Mouse (Mus musculus) CH12.LX (cell line): ENCODE results near the gene Dscam. TPM values are rescaled to one million over a fixed set of nuclear protein-coding genes. Genes with fewer than 3 reads are reported as not detected.

Source experiments
- DNase-seq: peaks from one replicate; pipeline ENCODE4 v3.0.0-alpha.2; 2013; ENCODE audit errors: extremely low read depth
- H3K27ac ChIP-seq: 2 replicates; pipeline ENCODE4 v1.5.1; 2012; ENCODE audit warnings: low read depth, mild to moderate bottlenecking, control low read depth, moderate library complexity; ENCODE audit not compliant: insufficient read depth
- H3K27me3 ChIP-seq: replicated peaks from 2 replicates; pipeline ENCODE3; 2012; ENCODE audit warnings: inconsistent platforms
- H3K36me3 ChIP-seq, 2 experiments: replicated peaks in 1 of 2; 2 replicates each; pipeline versions ENCODE3 to v1.6.1; 2012; ENCODE audit warnings: inconsistent platforms in 1 of 2, low read length in 1 of 2, mild to moderate bottlenecking in 1 of 2, mixed read lengths in 1 of 2, moderate library complexity in 1 of 2; ENCODE audit not compliant: control insufficient read depth in 1 of 2, insufficient read depth in 1 of 2
- H3K4me1 ChIP-seq, 2 experiments: 2 replicates each; pipeline ENCODE4 v1.6.1; 2012; ENCODE audit warnings: inconsistent platforms in 1 of 2, moderate library complexity in 1 of 2; ENCODE audit not compliant: insufficient read depth in 2 of 2, control insufficient read depth in 1 of 2
- H3K4me2 ChIP-seq: 2 replicates; pipeline ENCODE4 v1.6.1; 2012; ENCODE audit warnings: low read depth, mild to moderate bottlenecking, control low read depth; ENCODE audit not compliant: poor library complexity, insufficient read depth, severe bottlenecking
- H3K4me3 ChIP-seq, 3 experiments: fragments of 150-350 bp in 1 of 3; sonication (generic) in 1 of 3; replicated peaks in 1 of 3; 2 replicates each; pipeline versions ENCODE3 to v1.5.1; 2011 to 2012; ENCODE audit warnings: low read depth in 2 of 3, low read length in 2 of 3, mild to moderate bottlenecking in 2 of 3, moderate library complexity in 2 of 3, control low read depth in 1 of 3, improper control_type of control experiment in 1 of 3, inconsistent platforms in 1 of 3, mixed read lengths in 1 of 3; ENCODE audit not compliant: poor library complexity in 1 of 3
- H3K79me2 ChIP-seq: replicated peaks from 2 replicates; pipeline ENCODE4 v1.6.1; 2012; ENCODE audit warnings: mild to moderate bottlenecking, moderate library complexity; ENCODE audit not compliant: control insufficient read depth, poor library complexity, insufficient read depth, severe bottlenecking; ENCODE audit errors: extremely low read depth
- H3K9ac ChIP-seq: 2 replicates; pipeline ENCODE4 v1.6.1; 2012; ENCODE audit warnings: low read depth, mild to moderate bottlenecking, control low read depth, moderate library complexity; ENCODE audit not compliant: insufficient read depth
- H3K9me3 ChIP-seq: replicated peaks from 2 replicates; pipeline ENCODE3; 2012; ENCODE audit warnings: low read length, inconsistent platforms, mixed read lengths
- CHD1 ChIP-seq: IDR thresholded peaks from 2 replicates; pipeline ENCODE4 v1.6.1; 2012; ENCODE audit warnings: low read depth, low read length, improper control_type of control experiment, inconsistent platforms
- CTCF ChIP-seq, 2 experiments: IDR thresholded peaks in 1 of 2; conservative IDR thresholded peaks in 1 of 2; 2 replicates each; pipeline ENCODE4 v1.5.1; 2011 to 2012; ENCODE audit warnings: low read depth in 2 of 2, low read length in 2 of 2, improper control_type of control experiment in 1 of 2, inconsistent platforms in 1 of 2, mild to moderate bottlenecking in 1 of 2, moderate library complexity in 1 of 2
- ELF1 ChIP-seq: IDR thresholded peaks from 2 replicates; pipeline ENCODE4 v1.6.1; 2014; ENCODE audit warnings: low read depth, mild to moderate bottlenecking, inconsistent platforms, low read length, improper control_type of control experiment
- EP300 ChIP-seq: IDR thresholded peaks from 2 replicates; pipeline ENCODE4 v1.6.1; 2011; ENCODE audit warnings: low read length, improper control_type of control experiment
- ETS1 ChIP-seq: conservative IDR thresholded peaks from 2 replicates; pipeline ENCODE4 v1.6.1; 2012; ENCODE audit warnings: low read depth, mild to moderate bottlenecking, inconsistent platforms, low read length, improper control_type of control experiment, moderate library complexity
- GABPA ChIP-seq: IDR thresholded peaks from 2 replicates; pipeline ENCODE4 v1.6.1; 2012; ENCODE audit warnings: low read depth, low read length, improper control_type of control experiment, inconsistent platforms; ENCODE audit not compliant: insufficient replicate concordance
- HCFC1 ChIP-seq: IDR thresholded peaks from 2 replicates; pipeline ENCODE4 v1.6.1; 2012; ENCODE audit warnings: low read depth, mild to moderate bottlenecking, inconsistent platforms, low read length, improper control_type of control experiment
- MAFK ChIP-seq: IDR thresholded peaks from 2 replicates; pipeline ENCODE4 v1.6.1; 2011; ENCODE audit warnings: low read length, improper control_type of control experiment; ENCODE audit not compliant: insufficient replicate concordance
- MEF2A ChIP-seq: IDR thresholded peaks from 2 replicates; pipeline ENCODE4 v1.6.1; 2014; ENCODE audit warnings: low read depth, mild to moderate bottlenecking, inconsistent platforms, low read length, improper control_type of control experiment, borderline replicate concordance
- NELFE ChIP-seq: IDR thresholded peaks from 2 replicates; pipeline ENCODE4 v1.6.1; 2011; ENCODE audit warnings: low read depth, low read length, improper control_type of control experiment
- PAX5 ChIP-seq: IDR thresholded peaks from 2 replicates; pipeline ENCODE4 v1.6.1; 2012; ENCODE audit warnings: low read length, inconsistent platforms, mixed read lengths
- POLR2A ChIP-seq: IDR thresholded peaks from 2 replicates; pipeline ENCODE4 v1.6.1; 2011; ENCODE audit warnings: low read depth, mild to moderate bottlenecking, improper control_type of control experiment, low read length
- POLR2AphosphoS2 ChIP-seq: IDR thresholded peaks from 2 replicates; pipeline ENCODE4 v1.6.1; 2011; ENCODE audit warnings: low read depth, low read length, improper control_type of control experiment
- RCOR1 ChIP-seq: conservative IDR thresholded peaks from 2 replicates; pipeline ENCODE4 v1.6.1; 2012; ENCODE audit warnings: low read depth, mild to moderate bottlenecking, inconsistent platforms, low read length, improper control_type of control experiment
- SMC3 ChIP-seq: IDR thresholded peaks from 2 replicates; pipeline ENCODE4 v1.6.1; 2011; ENCODE audit warnings: low read depth, low read length, improper control_type of control experiment
- TBP ChIP-seq: conservative IDR thresholded peaks from 2 replicates; pipeline ENCODE4 v1.6.1; 2011; ENCODE audit warnings: low read depth, low read length, improper control_type of control experiment
- TCF12 ChIP-seq: IDR thresholded peaks from 2 replicates; pipeline ENCODE4 v1.6.1; 2014; ENCODE audit warnings: low read depth, mild to moderate bottlenecking, inconsistent platforms, low read length, improper control_type of control experiment
- UBTF ChIP-seq: IDR thresholded peaks from 2 replicates; pipeline ENCODE4 v1.6.1; 2012; ENCODE audit warnings: low read depth, mild to moderate bottlenecking, inconsistent platforms, low read length, improper control_type of control experiment, moderate library complexity
- USF1 ChIP-seq: IDR thresholded peaks from 2 replicates; pipeline ENCODE4 v1.6.1; 2014; ENCODE audit warnings: low read depth, mild to moderate bottlenecking, inconsistent platforms, low read length, improper control_type of control experiment
- ZC3H11A ChIP-seq: IDR thresholded peaks from 2 replicates; pipeline ENCODE4 v1.6.1; 2012; ENCODE audit warnings: low read depth, mild to moderate bottlenecking, inconsistent platforms, low read length, improper control_type of control experiment
- ZKSCAN1 ChIP-seq: IDR thresholded peaks from 2 replicates; pipeline ENCODE4 v1.6.1; 2012; ENCODE audit warnings: low read depth, inconsistent platforms, low read length, improper control_type of control experiment, borderline replicate concordance
- ZMIZ1 ChIP-seq: IDR thresholded peaks from 2 replicates; pipeline ENCODE4 v1.6.1; 2012; ENCODE audit warnings: low read depth, mild to moderate bottlenecking, inconsistent platforms, low read length, improper control_type of control experiment
- ZNF384 ChIP-seq: IDR thresholded peaks from 2 replicates; pipeline ENCODE4 v1.6.1; 2012; ENCODE audit warnings: low read depth, low read length, improper control_type of control experiment, inconsistent platforms
- dilution Hi-C: fragments of 300-500 bp; cut with MboI; formaldehyde crosslinking; loops from 2 replicates; pipeline ENCODE4 v1.14.3; 2020; ENCODE audit warnings: low sequenced_read_pairs; ENCODE audit not compliant: extremely low pct_unique_long_range_greater_than_20kb, extremely low pct_ligation_motif_present
- in situ Hi-C: fragments of 300-500 bp; cut with MboI; formaldehyde crosslinking; loops from 3 replicates; pipeline ENCODE4 v1.14.3; 2019; ENCODE audit warnings: low sequenced_read_pairs, low pct_ligation_motif_present, low pct_unique_long_range_greater_than_20kb, mixed read lengths
- polyA plus RNA-seq: library from polyadenylated mRNA; unstranded; fragments of >175 nt; gene quantifications from 2 replicates; pipeline ENCODE4 v1.2.1, GENCODE M21; 2012; ENCODE audit warnings: low read depth; ENCODE audit not compliant: insufficient read length
- total RNA-seq, 2 experiments: library from RNA; depleted of rRNA; stranded (reverse); fragments of 300-350 nt in 1 of 2; fragments of >200 nt in 1 of 2; gene quantifications; 2 replicates each; pipeline ENCODE4 v1.2.3; 2012 to 2014

The Dscam gene
- total and polyA plus RNA-seq, 3 experiments, result under 0.01 to 0.39 (median 0.12) TPM

DNA sequence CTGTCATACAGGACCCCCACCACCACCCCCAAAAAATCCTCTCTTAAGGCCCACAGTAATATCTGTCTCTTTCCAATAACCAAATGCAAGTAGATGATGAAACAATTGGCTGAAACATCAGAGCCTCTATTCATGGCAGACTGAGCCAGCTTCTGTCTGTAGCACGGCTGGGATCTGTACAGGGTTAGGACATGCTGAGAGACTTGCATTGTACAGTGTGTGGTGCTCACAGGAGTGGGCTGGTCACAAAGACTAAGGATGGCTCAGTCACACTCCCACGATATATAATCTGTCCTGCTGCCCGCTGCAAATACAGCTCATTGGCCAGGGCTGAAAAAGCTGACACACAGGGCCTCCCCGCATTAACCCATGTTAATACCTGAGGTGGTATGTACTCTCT lies 474.7 kb downstream of the Dscam start:
- H3K9me3 ChIP-seq, result no peaks in the 10 kb centered on the region
- in situ Hi-C loops, result no loop called here

DNA sequence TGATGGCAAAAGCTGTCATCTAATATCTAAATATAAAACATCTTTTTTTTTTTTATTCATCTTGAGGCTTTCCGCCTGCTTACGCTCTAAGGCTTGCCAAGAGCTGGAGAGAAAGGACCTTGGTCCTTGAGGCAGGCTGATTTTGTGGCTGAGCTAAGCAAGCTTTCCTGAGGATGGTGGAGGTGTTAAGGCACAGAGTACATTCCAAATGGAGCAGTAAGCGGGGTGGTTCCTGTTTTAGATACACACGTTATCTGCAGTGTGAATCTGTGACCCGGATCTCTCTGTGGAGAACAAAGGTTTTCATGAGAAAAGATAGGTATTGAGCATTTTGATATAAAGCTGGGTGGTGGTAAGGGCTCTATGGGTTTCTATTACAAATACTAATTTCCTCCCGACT lies 479.0 kb downstream of the Dscam start:
- Histone ChIP-seq H3K79me2 (no peaks in the 10 kb centered on the region), H3K36me3 (no peaks in the 10 kb centered on the region), H3K4me2 (no peak overlapping the region), H3K9me3 (no peaks in the 10 kb centered on the region), H3K4me1 (peaks cover 3 to 5% of the 10 kb centered on the region in 2 experiments; a peak in 2 of 4 replicates), H3K4me3 (no peak overlapping the region), H3K27me3 (peaks cover 2% of the 10 kb centered on the region), H3K9ac (no peak overlapping the region), H3K27ac (no peak overlapping the region)
- in situ Hi-C loops (no loop called here), dilution Hi-C loops (no loop called here)
- no peak for DNase-seq
- TF ChIP-seq PAX5 (no peak), TCF12 (no peak), POLR2A (no peak), SMC3 (no peak), ZKSCAN1 (no peak), CHD1 (no peak), MAFK (no peak), ZNF384 (no peak), GABPA (no peak), USF1 (no peak)

More for the DNA sequence above, 474.7 kb downstream of the Dscam start:
- dilution Hi-C loops, result no loop called here
- H3K4me1 ChIP-seq, result peaks cover 3 to 4% of the 10 kb centered on the region in 2 experiments; a peak in 1 of 4 replicates
- no peak overlapping the region for H3K4me3 ChIP-seq
- no peak overlapping the region for H3K9ac ChIP-seq
- TF ChIP-seq MEF2A (no peak), ELF1 (no peak), NELFE (no peak), USF1 (no peak), RCOR1 (no peak), EP300 (no peak), POLR2AphosphoS2 (no peak), ZC3H11A (no peak), TBP (no peak), UBTF (no peak), ETS1 (no peak), CTCF (conservative IDR thresholded peaks at IDR 0.05 in 1 of 2, IDR thresholded peaks at IDR 0.05 in 1 of 2; ENCODE audit: low read depth in 2 of 2, low read length in 2 of 2) (no peak), HCFC1 (no peak), TCF12 (no peak), ZMIZ1 (no peak)
- peaks cover 2% of the 10 kb centered on the region for H3K27me3 ChIP-seq
- no peak for DNase-seq
- H3K4me2 ChIP-seq, result no peak overlapping the region
- H3K27ac ChIP-seq, result no peak overlapping the region
- H3K36me3 ChIP-seq, result no peaks in the 10 kb centered on the region
- no peaks in the 10 kb centered on the region for H3K79me2 ChIP-seq
